Comparison of ENCODE assay signal across 8 mouse cellular contexts in the genomic region with DNA sequence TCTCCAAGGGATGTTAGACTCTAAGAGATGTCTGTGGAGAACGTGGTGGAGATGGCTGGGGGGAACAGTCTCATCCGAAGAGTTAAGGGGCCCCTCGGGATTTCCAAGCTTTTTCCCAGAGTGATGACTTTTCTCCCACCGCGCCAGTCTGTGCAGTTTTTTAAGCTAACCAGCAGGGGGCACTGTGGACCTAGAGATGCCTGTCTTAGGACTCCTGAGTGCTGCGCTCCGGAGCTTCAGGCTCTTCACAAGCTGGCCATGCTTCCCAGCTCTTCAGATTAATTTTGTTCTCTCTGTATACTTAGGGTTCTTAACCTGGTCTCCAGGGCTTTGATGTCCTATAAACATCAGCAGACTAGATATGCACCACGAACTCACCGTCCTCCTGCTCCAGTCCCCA. TPM values are rescaled to one million over a fixed set of nuclear protein-coding genes. Genes with fewer than 3 reads are reported as not detected.
DNase-seq lines count a peak whose midpoint lies in the region; ATAC-seq lines count a peak whose summit lies in the region.

No protein-coding gene starts in this region.

- peaks cover 18% of the 10 kb centered on the region for H3K4me1 ChIP-seq in midbrain, embryonic 10.5 days

- H3K27me3 ChIP-seq in midbrain, embryonic 10.5 days (ENCODE audit: low read depth, poor library complexity, severe bottlenecking), result peaks cover 15% of the 10 kb centered on the region

- ATAC-seq in common myeloid progenitor, adult 5-6 weeks (replicated peaks; ENCODE audit: low read depth, poor library complexity, severe bottlenecking), result peak; percentile 63
- ATAC-seq in inflammation-experienced regulatory T-cells, adult 6 months, result peak; percentile 45

- 15% methylated on average over 9 of the region's 9 CpGs for WGBS in midbrain, embryonic 10.5 days

- no peaks in the 10 kb centered on the region for H3K36me3 ChIP-seq in midbrain, embryonic 10.5 days

- H3K4me3 ChIP-seq in midbrain, embryonic 10.5 days, result no peak overlapping the region

- DNase-seq in adrenal gland, adult 18-20 months (ENCODE audit: low spot score in 2 of 2), result peak; percentile 83 to 87
- peak; percentile 80 for DNase-seq in gastrocnemius, postnatal 10 days
- DNase-seq in left cerebral cortex, adult 8-10 months (ENCODE audit: low spot score in 2 of 2), result peak; percentile 28 to 30
- peak; percentile 83 for DNase-seq in midbrain, embryonic 10.5 days (ENCODE audit: low spot score)
- peak; percentile 18 to 29 for DNase-seq in right cerebral cortex, postnatal 36 days (ENCODE audit: low spot score in 2 of 2)
- peak; percentile 74 to 86 for DNase-seq in urinary bladder, postnatal 4 days (ENCODE audit: low spot score in 2 of 2)

- no peak overlapping the region for H3K27ac ChIP-seq in midbrain, embryonic 10.5 days (replicated peaks)

- no peaks in the 10 kb centered on the region for H3K9me3 ChIP-seq in midbrain, embryonic 10.5 days (replicated peaks)

RNA-seq across cellular contexts. Expression of gene Plekhg6, which starts 38.2 kb away (rescaled TPM):
- under 1 TPM in 1 of 2 experiments, not detected in 1; 0.13 TPM for total RNA-seq in adrenal gland, adult 18-20 months (2021)
- total RNA-seq in common myeloid progenitor, adult 5-6 weeks (2017), result not detected in 2 replicates
- total RNA-seq in gastrocnemius, postnatal 10 days (2021), result under 1 TPM in 1 of 2 experiments, not detected in 1; 0.07 TPM
- not detected for polyA plus RNA-seq in inflammation-experienced regulatory T-cells, adult 6 months (2017; shearing (Covaris generic))
- under 1 TPM; 0.28 to 0.71 (median 0.40) TPM for total RNA-seq in left cerebral cortex, adult 8-10 months (2022)
- polyA plus RNA-seq in midbrain, embryonic 10.5 days (2016; fragmentation: Nextera tagmentation; extraction: Ambion mirVana), result 0.12 and 0.15 TPM in 2 replicates

Comparison
In these comparisons a context has a peak if more than half of its experiments do, and no peak if none do; other contexts are left out.
1. DNase-seq: peak in every context shown above with its lines; median percentile 85 in adrenal gland, adult 18-20 months; 83 in midbrain, embryonic 10.5 days; 80 in gastrocnemius, postnatal 10 days; 80 in urinary bladder, postnatal 4 days; 29 in left cerebral cortex, adult 8-10 months; 24 in right cerebral cortex, postnatal 36 days.